Mouse (Mus musculus) ovary, adult 18-20 months (tissue): ENCODE measurements around the gene Etv2.

ENCODE experiments used
- DNase-seq: peaks from one replicate; pipeline ENCODE4 v3.0.0; 2022; ENCODE audit warnings: low spot score, mixed read lengths

Gene Etv2

DNA sequence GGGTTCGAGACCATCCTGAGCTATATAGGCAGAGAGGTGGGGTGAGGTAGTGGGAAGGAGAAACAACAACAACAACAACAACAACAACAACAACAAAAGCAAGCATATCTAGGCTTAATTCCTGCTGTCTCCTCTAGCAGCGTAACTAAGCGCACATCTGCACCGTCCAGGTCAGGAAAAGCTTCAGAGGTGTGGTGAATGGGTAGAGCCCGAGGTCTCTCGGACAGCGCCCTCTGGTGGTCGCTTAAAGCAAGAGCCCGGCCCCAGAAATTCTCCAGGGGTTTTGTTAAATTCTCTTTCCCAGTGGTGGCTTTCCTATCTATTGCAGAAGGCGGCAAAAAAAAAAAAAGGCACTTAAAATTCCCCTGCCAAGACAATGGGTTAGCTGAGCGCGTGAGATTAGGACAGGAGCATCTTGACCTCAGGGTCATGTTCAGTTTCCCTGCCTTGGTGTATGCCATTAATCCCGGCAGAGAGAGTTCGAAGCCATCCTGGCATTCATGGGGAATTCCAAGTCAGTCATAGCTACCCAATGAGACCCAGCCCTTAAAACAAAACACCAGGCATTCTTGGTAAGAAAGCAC, 22.0 kb downstream of the Etv2 start:
- DNase-seq = no peak

DNA sequence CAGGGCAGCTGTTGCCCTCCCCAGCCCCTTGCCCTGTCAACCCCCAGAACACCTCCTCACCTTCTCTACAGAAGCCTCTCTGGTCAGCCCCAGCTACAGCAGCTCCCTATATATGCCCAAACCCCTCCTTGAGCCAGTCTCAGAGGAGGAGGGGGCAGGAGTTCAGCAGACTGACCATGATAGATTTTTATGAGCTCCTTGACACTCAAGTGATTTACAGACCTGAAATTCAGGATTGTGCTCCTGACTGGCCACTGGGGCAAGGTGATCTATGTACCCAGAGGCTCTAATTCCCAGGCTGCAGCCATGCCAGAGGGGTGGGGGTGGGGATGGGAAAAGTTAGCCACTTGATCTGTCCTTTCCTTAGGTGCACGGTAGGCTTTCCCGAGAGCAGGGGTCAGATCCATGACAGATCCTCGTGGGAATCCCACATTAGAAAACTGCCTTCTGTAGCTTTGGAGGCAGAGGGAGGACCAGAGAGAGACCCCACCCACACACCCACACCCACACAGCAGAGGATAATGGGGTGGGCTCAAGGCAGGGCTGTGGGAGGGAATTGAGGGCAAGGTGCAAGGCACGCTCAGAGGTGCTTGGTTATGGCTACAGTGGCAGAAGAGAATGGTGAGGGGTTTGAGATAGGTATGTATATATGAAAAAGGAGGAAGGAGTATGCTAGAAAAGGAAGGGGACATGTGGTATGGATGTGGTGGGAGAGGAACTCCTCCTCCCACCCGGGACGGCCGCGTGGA, 22.8 kb downstream of the Etv2 start, which contains the start of gene Upk1a:
Gene Upk1a, minus strand, starts transcription at position 194 of the 749 bp plus-strand sequence.
- DNase-seq = no peak

DNA sequence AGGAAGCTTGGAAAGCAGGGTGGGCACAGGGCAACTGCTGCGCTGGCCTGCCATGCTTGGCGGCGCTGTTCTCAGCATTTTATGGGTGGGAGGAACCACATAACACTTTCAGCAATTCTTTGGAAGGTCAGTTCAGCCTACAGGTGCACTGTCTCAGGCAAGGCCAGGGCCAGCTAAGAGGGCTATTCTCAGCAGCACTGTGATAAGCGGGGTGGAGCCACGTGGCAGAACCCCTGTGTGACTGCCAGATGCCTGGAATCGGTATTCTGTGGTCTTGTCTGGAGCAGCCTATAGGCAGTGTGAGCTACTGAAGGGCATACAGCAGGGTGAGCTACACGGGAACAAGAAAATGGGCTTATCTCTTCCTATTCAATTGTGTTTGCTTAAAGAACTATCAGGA, 25.6 kb downstream of the Etv2 start:
- DNase-seq = no peak

DNA sequence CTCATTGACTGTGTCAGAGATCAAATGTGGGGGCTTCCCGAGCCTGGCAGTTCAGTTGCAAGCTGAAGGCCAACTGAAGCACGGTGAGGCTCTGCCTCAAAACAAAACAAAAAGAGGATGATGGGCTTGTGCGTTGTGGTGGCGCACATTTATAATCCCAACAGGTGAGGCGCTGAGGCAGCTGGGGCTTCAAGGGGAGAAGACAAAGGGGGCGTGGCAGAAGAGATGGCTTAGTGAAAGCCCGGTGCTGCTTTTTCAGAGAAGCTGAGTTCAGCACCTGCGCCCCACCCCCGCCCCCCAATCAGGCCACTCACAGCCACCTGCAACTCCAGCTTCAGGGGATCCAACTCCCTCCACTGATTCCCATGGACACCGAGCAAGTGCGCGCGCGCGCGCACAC, 27.2 kb downstream of the Etv2 start:
- no peak for DNase-seq

DNA sequence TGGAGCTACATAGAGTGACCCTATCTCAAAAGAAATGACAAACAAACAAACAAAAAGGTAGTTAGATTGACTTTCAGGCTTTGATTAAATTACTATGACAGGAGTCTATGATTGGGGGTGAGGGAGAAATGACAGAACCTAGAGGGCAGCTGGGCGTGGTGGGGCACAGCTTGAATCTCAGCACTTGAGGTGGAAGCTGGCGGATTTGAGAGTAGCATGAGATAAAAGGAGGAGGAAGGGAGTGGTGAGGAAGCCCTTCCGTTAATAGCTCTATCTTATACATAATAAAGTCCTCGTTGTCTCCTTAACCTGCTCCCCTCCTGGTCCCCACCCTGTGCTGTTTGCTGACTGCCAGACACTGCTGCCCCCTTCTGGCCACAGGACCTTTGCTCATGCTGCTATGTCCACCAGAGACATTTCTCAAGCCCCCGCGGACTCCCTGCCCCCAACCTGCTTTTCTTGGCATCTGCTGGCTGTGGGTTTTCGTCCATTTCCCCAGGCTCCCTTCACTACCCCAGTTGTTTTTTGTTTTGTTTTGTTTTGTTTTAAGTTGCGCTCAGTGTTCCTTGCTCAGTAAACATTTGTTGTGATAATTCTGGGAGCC, 27.8 kb downstream of the Etv2 start:
- no peak for DNase-seq

DNA sequence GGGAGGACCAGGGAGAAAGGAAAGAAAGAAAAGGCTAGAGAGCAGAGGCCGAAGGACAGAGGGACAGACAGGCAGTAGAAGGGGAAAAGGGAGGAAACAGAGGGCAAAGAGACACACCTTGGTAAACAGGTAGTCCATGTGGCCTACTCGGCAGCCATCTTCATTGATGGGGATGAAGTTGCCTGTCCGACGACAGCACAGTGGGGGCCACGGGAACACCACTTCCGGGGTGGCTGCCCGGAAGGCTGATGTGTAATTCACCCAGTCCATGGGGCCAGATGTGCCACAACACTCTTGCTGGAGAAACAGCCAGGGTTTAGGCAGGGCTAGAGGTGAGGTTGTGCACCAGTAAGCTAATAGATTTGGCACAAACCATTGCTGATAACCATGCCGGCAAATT, 30.7 kb downstream of the Etv2 start:
- DNase-seq = no peak

DNA sequence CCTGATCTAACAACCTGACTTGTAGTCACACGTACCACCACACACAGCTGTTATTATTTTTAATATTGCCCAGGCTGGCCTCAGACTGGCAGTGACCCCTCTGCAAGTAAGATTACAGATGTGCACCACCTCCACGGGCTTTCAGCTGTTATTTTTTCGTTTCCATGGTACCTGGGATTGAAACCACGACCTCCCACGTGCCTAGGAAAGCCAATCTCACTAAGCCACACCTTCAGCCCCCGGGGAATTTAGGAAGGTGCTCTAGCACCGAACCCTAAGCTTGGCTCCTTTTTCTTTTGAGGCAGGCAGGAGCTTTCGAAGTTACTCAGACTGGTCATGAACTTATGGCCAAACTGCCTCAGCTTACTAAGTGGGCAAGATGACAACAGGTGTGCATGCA, 31.2 kb downstream of the Etv2 start:
- no peak for DNase-seq

DNA sequence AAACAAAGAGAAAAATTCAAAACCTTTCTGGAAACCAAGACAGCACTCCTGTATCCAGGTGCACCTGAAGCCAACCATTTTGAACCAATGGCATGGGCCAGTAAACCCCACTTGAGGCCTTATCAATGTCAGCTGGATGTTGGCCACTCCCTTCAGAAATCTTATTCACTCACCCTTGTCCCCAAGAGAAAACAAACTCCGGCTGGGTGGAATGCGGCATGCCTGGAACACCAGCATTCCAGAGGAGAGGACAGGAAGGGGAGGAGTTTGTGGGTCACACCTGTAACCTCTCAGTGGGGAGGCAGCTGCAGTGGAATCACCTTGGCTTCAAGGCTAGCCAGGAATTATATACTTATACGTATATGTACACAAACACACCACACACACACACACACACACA, 33.1 kb downstream of the Etv2 start:
- no peak for DNase-seq

DNA sequence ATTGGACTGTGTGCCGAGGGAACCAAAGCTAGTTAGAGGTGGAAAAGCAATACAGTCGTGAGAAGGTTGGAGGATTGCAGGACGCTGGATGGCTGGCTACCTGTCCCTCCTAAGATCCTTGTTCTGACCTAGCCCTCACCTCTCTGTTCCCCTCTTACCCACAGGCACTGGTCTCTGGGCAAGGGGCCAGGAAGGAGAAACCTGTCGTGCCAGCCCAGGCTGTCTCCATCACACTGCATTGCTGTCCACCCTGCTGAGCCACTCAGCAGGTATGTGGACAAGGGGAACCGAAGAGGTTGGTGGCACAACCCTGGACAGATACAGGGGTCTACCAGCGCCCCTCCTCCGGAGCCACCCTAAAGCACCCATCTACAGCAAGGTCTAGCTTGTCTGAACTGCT, 35.0 kb downstream of the Etv2 start:
- no peak for DNase-seq

DNA sequence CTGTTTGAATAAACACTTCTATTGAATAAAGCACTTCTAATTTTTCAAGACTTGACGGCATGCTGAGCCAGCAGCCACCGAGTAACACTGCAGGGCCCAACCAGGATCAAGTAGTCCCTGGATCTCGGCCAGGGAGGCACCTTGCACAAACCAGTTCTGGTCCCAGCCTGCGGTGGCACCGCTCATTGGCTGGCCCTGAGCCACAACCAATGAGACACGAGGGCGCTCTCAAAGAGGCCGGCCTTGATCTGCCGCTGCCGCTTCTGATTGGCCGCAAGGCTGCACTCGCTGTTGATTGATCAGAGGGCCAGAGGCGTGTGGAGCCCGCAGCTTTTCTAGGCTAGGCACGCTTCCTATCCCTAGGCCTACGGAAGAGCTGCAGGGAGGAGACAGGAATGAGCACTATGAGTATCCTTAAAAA, 35.7 kb downstream of the Etv2 start:
- DNase-seq = peak; percentile 85

DNA sequence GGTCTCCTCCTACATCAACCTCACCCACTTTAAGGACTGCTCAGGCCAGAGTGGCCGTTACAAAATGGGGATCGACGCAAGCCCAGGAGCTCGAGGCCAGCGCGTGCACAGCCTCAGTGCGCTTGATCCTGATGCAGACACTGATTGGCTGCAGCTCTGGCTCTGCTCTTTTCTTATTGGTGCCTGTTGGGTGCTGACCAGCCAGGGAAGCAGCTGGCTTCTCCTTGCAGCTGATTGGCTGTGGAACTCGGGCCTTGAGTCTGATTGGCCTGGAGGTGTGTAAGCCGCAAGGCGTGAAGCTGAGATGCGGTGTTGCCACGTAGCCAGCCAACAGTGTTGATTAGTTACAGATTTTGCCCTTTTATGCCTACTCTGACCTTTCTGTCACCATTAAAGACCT, 36.9 kb downstream of the Etv2 start, which contains the start of gene Zbtb32:
Gene Zbtb32, minus strand, starts transcription at position 124 of the 400 bp plus-strand sequence.
- DNase-seq = no peak

DNA sequence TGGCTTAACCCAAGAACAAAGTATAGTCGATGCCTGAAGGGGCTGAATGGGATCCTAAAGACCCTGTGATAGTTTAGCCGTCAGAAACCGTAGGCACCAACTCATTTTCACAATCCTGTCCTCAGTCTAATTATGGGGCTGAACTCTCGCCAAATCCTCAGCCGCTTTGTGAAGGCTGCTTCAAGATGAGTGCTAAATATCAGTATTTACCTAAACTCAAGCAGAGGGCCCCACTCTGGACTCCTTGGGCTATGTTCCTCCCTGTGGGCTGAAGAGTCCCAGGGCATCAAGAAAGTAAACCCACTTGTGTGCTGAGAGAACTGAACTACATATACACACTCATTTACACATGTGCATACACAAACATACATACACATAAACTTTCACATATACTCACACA, 38.8 kb downstream of the Etv2 start:
- DNase-seq = no peak

DNA sequence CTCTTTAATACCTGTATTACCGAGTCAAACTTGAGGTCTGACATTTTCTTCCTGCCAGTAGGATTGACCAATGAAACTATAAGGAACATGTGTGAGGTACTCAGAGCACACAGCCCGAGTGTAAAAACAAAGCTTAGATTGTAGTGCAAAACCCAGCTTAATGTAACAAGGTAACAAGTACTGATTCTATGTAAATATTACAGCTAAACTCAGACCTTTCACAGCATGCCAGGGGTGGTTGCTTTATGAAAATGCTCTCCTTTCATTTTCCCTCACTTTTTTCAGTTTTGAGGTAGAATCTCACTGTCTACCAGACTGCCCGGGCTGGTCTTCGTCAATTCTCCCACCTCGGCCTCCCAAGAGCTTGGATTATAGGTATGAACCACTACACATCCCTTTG, 39.6 kb downstream of the Etv2 start:
- DNase-seq = no peak

DNA sequence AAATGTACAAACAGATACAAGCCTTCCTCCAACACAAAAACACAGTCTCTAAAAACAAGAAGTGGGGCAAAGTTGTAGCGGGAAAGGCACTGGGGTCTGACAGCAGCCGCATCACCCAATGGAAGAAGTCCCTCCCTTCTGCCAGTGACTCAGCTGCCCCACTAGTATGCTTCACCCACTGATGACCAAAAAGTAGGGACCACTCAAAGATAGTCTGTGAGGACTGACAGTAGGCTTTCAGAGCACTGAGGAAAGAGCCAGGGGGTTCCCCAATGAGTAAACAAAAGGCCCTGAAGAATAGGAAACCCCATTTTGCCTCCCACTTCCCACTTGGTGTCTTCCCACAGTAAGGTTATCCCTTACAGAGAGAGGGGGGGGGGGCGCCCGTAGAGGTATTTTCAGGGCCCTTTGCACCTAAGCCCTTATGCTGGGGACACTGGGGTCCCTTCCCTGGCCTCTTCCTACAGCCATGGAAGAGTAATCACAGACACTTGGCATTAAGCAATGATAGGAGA, 41.1 kb downstream of the Etv2 start:
- DNase-seq = no peak

DNA sequence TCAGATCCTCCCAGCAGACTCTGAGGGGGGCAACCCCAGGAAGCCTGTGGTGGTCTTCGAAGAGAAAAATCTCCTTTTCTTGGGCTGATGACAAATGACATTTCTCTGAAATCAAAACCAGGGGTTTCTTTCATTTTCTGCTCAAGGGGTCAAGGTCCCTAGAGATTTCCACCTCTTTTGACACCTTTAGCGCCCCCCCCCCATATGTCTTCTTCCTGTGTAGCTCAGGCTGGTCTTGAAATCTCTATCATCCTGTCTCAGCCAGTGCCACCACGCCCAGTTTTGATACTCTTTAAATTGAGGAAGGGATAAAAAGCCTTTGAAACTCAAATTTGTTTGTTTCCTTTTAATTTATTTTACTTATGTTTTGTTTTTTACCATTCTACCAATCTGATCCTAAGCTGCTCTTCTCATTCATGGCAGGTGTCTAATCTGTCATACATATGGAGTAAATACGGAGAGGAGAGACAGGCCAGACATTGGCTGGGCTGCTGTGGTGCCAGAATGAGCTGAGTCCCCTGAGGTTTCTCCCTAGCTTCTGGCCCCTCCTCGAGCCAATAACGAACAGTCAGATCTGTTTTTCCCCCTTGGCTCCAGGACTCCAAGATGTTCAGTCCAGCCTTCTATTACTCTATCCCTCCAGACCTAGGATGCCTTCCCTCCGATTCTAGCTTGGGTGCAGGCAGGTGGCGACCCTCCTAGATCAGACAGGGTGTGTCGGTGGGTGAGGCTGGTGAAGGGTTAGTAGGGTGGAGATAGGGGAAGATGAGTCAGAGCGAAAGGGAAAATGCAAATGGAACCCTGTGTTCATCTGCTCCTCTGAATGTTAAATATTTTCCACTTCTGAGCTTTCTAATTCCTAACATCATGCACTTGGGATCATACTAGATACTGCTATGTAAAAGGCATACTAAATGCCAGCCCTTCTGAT, 41.8 kb downstream of the Etv2 start:
- no peak for DNase-seq

DNA sequence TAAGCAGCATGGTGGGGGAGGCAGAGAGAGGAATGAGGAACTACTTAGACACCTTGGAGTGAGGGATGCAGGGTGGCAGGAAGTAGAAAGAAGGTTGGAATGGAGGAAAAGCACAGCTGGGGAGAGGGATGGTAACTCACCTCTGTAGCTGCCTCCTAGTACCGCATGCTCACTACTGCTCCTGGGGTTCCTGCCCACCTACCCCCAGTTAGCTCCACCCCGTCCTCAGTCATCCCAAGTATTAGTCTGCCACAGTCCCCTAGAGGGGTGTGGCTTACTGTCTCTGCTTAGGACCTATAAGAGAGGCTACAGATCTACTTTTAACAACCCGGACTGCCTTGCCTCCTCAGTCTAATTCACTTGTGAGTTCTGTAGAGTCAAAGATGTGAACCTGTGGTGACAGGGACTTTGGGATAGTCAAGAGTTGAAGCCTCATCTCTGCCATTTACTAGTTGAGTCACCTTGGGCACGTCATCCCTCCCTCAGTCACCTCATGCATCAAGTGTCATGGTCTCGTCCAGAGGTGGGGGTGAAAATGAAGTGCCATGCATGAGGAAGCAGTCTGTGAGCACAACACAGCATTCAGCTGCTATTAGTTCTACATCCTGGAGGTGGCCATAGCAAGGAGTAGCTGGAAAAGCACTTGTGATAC, 42.8 kb downstream of the Etv2 start:
- no peak for DNase-seq

DNA sequence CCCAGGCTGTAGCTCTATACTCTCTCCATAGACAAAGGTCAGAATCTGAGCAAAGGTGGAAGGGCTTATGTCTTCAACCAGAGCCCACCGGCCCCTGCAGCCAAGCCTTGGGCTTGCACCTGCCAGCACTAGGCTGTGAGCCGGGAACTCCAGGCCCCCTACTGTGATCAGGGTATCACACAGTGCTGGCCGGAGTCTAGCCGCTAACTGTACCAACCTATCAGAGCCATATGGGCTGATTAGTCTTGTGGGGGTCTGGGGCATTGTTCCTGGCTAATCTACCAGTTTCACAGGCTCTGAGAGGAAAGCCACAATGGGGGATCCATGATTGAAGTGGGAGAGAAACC, 44.1 kb downstream of the Etv2 start:
- no peak for DNase-seq

DNA sequence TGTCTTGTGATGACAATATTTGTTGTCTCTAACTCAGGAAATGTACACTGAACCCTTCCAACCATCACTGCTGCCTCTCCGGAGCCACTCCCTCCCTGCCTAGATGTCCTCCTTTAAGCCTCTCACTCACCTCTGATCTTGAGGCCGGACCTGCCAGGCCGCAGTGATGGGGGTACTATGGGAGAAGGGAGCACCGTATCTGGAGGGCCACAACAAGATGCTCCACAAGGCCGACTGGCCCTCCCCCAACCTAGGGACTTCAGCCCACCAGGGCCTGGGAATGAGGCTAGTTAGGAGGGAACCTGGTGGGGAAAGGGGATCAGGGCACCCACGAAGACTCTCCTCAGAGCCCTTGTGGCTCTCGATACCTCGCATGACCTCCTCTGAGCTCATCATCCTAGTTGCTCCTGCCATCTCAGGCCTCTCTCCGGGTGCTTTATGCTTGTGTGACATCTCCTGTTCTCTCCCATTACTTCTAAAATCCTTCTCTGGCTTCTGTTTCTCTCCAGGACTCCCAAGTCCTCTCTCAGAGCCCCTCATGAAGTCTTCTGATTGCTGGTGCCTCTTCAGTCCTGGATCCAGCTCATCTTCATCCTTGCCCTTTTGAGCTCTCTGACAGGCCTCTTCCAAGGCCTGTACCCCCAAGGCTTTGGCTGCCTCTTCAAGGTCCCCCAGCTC, 44.6 kb downstream of the Etv2 start:
- DNase-seq = no peak

DNA sequence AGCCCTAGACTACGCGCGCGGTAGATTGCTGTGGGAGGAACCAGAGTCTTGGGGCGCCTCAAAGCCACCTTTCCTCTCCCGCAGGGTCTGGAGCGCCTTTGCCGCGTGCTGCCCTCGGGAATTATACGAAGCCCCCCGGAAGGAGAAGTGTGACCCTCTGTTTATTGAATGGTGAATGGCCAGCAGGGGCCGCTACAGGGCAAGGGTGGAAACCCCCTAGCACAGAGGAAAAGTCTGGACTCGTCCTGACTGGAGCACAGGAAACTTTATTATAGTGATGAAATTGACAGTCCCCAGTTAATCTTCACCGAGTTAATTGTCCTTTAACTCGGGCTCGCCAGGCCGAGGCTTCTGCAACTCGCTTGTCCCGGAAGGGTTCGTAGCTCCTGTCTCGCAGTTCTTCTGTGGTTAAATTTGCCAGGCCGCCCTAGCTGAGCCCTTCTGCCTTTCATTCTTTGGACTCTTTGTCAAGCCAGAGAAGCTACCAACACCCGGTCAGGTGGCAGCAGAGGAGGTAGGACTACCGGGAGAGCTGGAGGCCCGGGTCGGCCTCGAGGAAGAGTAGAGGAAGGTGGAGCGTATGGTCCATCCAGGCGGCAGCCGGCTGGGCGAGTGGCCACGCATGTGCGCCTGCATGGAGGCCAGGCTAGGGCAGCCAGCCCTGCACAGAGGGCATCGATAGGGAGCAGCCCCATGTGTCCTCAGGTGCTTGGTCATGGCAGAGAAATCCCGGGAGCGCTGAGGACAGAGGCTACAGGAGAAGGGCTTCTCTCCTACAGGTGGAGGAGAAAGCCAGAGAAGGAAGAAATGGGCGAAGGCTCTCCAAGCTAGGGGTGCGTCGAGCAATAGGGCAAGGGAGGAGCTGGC, 46.0 kb downstream of the Etv2 start:
- DNase-seq = peak; percentile 54
